Mouse (Mus musculus) heart, embryonic 14.5 days (tissue): ENCODE results near the gene Lmbrd1. TPM values are rescaled to one million over a fixed set of nuclear protein-coding genes. Genes with fewer than 3 reads are reported as not detected.
A peak's percentile ranks its signal among the peaks of the same experiment; 100 is the strongest.

Source experiments
- ATAC-seq: fragments of 200-750 bp; cut with Nextera tagmentation; 2 replicates; pipeline ENCODE4 v1.8.0; 2017; ENCODE audit warnings: low read depth, moderate TSS enrichment; ENCODE audit not compliant: insufficient number of reproducible peaks, insufficient read depth, low FRiP score
- H3K27ac ChIP-seq, 2 experiments: fragments of 200-500 bp in 1 of 2; fragments of 300-500 bp in 1 of 2; sonication (generic) in 1 of 2; replicated peaks in 1 of 2; 2 replicates each; pipeline ENCODE4 v1.5.1; 2012 to 2014; ENCODE audit warnings: low read depth in 2 of 2, low read length in 2 of 2, control low read depth in 1 of 2, mild to moderate bottlenecking in 1 of 2, mixed read lengths in 1 of 2; ENCODE audit not compliant: control insufficient read depth in 1 of 2, insufficient read depth in 1 of 2
- H3K27me3 ChIP-seq: fragments of 300-500 bp; sonication (generic); 2 replicates; pipeline ENCODE4 v1.6.1; 2014; ENCODE audit warnings: mild to moderate bottlenecking, low read length, control low read depth; ENCODE audit not compliant: control insufficient read depth, insufficient read depth
- H3K36me3 ChIP-seq: fragments of 300-500 bp; sonication (generic); 2 replicates; pipeline ENCODE4 v1.6.1; 2014; ENCODE audit warnings: mild to moderate bottlenecking, control low read depth, low read length, mixed read lengths; ENCODE audit not compliant: control insufficient read depth, insufficient read depth
- H3K4me1 ChIP-seq, 2 experiments: fragments of 200-500 bp in 1 of 2; fragments of 300-500 bp in 1 of 2; sonication (generic) in 1 of 2; 2 replicates each; pipeline ENCODE4 v1.6.1; 2012 to 2014; ENCODE audit warnings: low read length in 2 of 2, control low read depth in 1 of 2, mixed read lengths in 1 of 2; ENCODE audit not compliant: control insufficient read depth in 2 of 2, insufficient read depth in 2 of 2
- H3K4me2 ChIP-seq: fragments of 300-500 bp; sonication (generic); 2 replicates; pipeline ENCODE4 v1.6.1; 2014; ENCODE audit warnings: mild to moderate bottlenecking, low read length
- H3K4me3 ChIP-seq, 2 experiments: fragments of 200-500 bp in 1 of 2; fragments of 300-500 bp in 1 of 2; sonication (generic) in 1 of 2; 2 replicates each; pipeline ENCODE4 v1.5.1; 2012 to 2014; ENCODE audit warnings: low read length in 2 of 2, mild to moderate bottlenecking in 2 of 2, control low read depth in 1 of 2, low read depth in 1 of 2, moderate library complexity in 1 of 2; ENCODE audit not compliant: control insufficient read depth in 1 of 2, insufficient read depth in 1 of 2
- H3K9ac ChIP-seq: fragments of 300-500 bp; sonication (generic); 2 replicates; pipeline ENCODE4 v1.6.1; 2014; ENCODE audit warnings: mild to moderate bottlenecking, low read length
- H3K9me3 ChIP-seq: fragments of 300-500 bp; sonication (generic); 2 replicates; pipeline ENCODE4 v1.6.1; 2016; ENCODE audit warnings: low read length, control low read depth; ENCODE audit not compliant: control insufficient read depth
- WGBS: fragments of 180-500 bp; shearing (Covaris S2); extraction: QIAGEN DNeasy Blood & Tissue Kit; methylation state at CpG from one replicate; pipeline ENCODE4 v1.1.7; 2014; 5-methylcytosine and 5-hydroxymethylcytosine counted together
- polyA plus RNA-seq: library from polyadenylated mRNA; unstranded; fragments of >200 nt; fragmentation: Nextera tagmentation; extraction: Ambion mirVana; gene quantifications from 2 replicates; pipeline ENCODE4 v1.2.1, GENCODE M21; 2014

Gene Lmbrd1
- polyA plus RNA-seq, 1 experiment from 2014 or later: 25.9 TPM

- H3K4me1 ChIP-seq: no peaks in the 10 kb centered on the region
- H3K27ac ChIP-seq: no peak overlapping the region
- no peak overlapping the region for H3K9ac ChIP-seq
- H3K36me3 ChIP-seq: no peaks in the 10 kb centered on the region
- WGBS: 54% methylated on average over 3 of the region's 3 CpGs
- no peak for ATAC-seq
- H3K27me3 ChIP-seq: no peaks in the 10 kb centered on the region
- H3K9me3 ChIP-seq: no peaks in the 10 kb centered on the region
- no peak overlapping the region for H3K4me3 ChIP-seq
- no peak overlapping the region for H3K4me2 ChIP-seq
Measured at GRCm38 (mm10) chr1:24673231-24673630, 5.2 kb upstream of the Lmbrd1 start.

GRCm38 (mm10) chr1:24677706-24678105, 724 bp upstream of the Lmbrd1 start:
- H3K27me3 ChIP-seq: no peaks in the 10 kb centered on the region
- ATAC-seq: no peak
- H3K27ac ChIP-seq: no peak overlapping the region
- H3K4me1 ChIP-seq: peaks cover 2 to 8% of the 10 kb centered on the region in 2 experiments; a peak in 3 of 4 replicates
- peak overlapping the region; percentile 65 for H3K4me2 ChIP-seq
- peak overlapping the region; percentile 75 to 79; a peak in 3 of 4 replicates for H3K4me3 ChIP-seq
- 77% methylated on average over 9 of the region's 9 CpGs for WGBS
- H3K9me3 ChIP-seq: no peaks in the 10 kb centered on the region
- H3K36me3 ChIP-seq: no peaks in the 10 kb centered on the region
- H3K9ac ChIP-seq: peak overlapping the region; percentile 86

GRCm38 (mm10) chr1:24679071-24679470, 641 bp downstream of the Lmbrd1 start:
- Histone ChIP-seq H3K27me3 (no peaks in the 10 kb centered on the region), H3K4me1 (peaks cover 2 to 8% of the 10 kb centered on the region in 2 experiments; a peak in 3 of 4 replicates), H3K9ac (peak overlapping the region; percentile 86), H3K36me3 (no peaks in the 10 kb centered on the region), H3K4me2 (peak overlapping the region; percentile 65), H3K4me3 (peak overlapping the region; percentile 75 to 79), H3K9me3 (no peaks in the 10 kb centered on the region), H3K27ac (peak overlapping the region; percentile 53 to 76)
- no peak for ATAC-seq
- 3% methylated on average over 13 of the region's 13 CpGs for WGBS

GRCm38 (mm10) chr1:24680991-24681390, 2.6 kb downstream of the Lmbrd1 start:
- no peak for ATAC-seq
- Histone ChIP-seq H3K4me2 (no peak overlapping the region), H3K27me3 (no peaks in the 10 kb centered on the region), H3K9ac (no peak overlapping the region), H3K9me3 (no peaks in the 10 kb centered on the region), H3K27ac (no peak overlapping the region), H3K4me3 (no peak overlapping the region), H3K4me1 (peaks cover 2 to 8% of the 10 kb centered on the region in 2 experiments; a peak in 3 of 4 replicates), H3K36me3 (peaks cover 7% of the 10 kb centered on the region)
- WGBS: 93% methylated on average over 3 of the region's 3 CpGs

- no peaks in the 10 kb centered on the region for H3K27me3 ChIP-seq
- no peak overlapping the region for H3K9ac ChIP-seq
- H3K9me3 ChIP-seq: no peaks in the 10 kb centered on the region
- no peak for ATAC-seq
- peaks cover 16% of the 10 kb centered on the region for H3K36me3 ChIP-seq
- H3K4me1 ChIP-seq: peaks cover 2 to 8% of the 10 kb centered on the region in 2 experiments; a peak in 3 of 4 replicates
- H3K4me2 ChIP-seq: no peak overlapping the region
- H3K4me3 ChIP-seq: no peak overlapping the region
- WGBS: 72% methylated on average over 3 of the region's 3 CpGs
- H3K27ac ChIP-seq: no peak overlapping the region
Measured at GRCm38 (mm10) chr1:24681946-24682345, 3.5 kb downstream of the Lmbrd1 start.

- Histone ChIP-seq H3K4me2 (no peak overlapping the region), H3K27ac (no peak overlapping the region)
Measured at GRCm38 (mm10) chr1:24683947-24684346, 5.5 kb downstream of the Lmbrd1 start.

GRCm38 (mm10) chr1:24685606-24686005, 7.2 kb downstream of the Lmbrd1 start:
- Histone ChIP-seq H3K4me3 (no peak overlapping the region), H3K36me3 (peaks cover 20% of the 10 kb centered on the region), H3K4me2 (no peak overlapping the region), H3K27ac (no peak overlapping the region), H3K9ac (no peak overlapping the region), H3K4me1 (no peaks in the 10 kb centered on the region), H3K9me3 (no peaks in the 10 kb centered on the region), H3K27me3 (no peaks in the 10 kb centered on the region)
- no peak for ATAC-seq
- 94% methylated on average over 7 of the region's 7 CpGs for WGBS

More at GRCm38 (mm10) chr1:24683947-24684346, 5.5 kb downstream of the Lmbrd1 start:
- ATAC-seq: peak; percentile 96
- Histone ChIP-seq H3K4me3 (no peak overlapping the region), H3K4me1 (peaks cover 2 to 8% of the 10 kb centered on the region in 2 experiments; a peak in 3 of 4 replicates), H3K27me3 (no peaks in the 10 kb centered on the region), H3K9me3 (no peaks in the 10 kb centered on the region), H3K36me3 (peaks cover 20% of the 10 kb centered on the region), H3K9ac (no peak overlapping the region)
- WGBS: 69% methylated on average over 1 of the region's 1 CpGs
